Mouse (Mus musculus) cortical plate, adult 2 months (tissue): ENCODE results near the gene H2-Aa.

ENCODE experiments used
- CTCF ChIP-seq: fragments of 200-500 bp; IDR thresholded peaks from 2 replicates; pipeline ENCODE4 v1.5.1; 2011; ENCODE audit warnings: mild to moderate bottlenecking, control low read depth, low read length; ENCODE audit not compliant: insufficient read depth; ENCODE audit errors: extremely low read depth
- POLR2A ChIP-seq: fragments of 200-500 bp; IDR thresholded peaks from 2 replicates; pipeline ENCODE4 v1.6.1; 2011; ENCODE audit warnings: mild to moderate bottlenecking, low read length, control low read depth; ENCODE audit not compliant: insufficient read depth; ENCODE audit errors: extremely low read depth

GRCm38 (mm10) chr17:34291609-34292008, 4.0 kb upstream of the H2-Aa start:
- no peak for TF ChIP-seq CTCF
- TF ChIP-seq POLR2A: no peak
